Mouse (Mus musculus) urinary bladder, adult 18-20 months (tissue): ENCODE data around the gene Fgfr2.
A peak's percentile ranks its signal among the peaks of the same experiment; 100 is the strongest.

Source experiments
- DNase-seq, 2 experiments: peaks; one replicate each; pipeline ENCODE4 v3.0.0; 2022; ENCODE audit warnings: low spot score in 2 of 2, mixed read lengths in 2 of 2

Fgfr2 gene

GRCm38 (mm10) chr7:130867256-130867655 lies 2255.9 kb downstream of the Fgfr2 start:
- no peak for DNase-seq

GRCm38 (mm10) chr7:130866640-130867039 lies 2256.5 kb downstream of the Fgfr2 start:
- DNase-seq, result no peak

- peak; percentile 89 to 98 for DNase-seq
Observed at GRCm38 (mm10) chr7:130865613-130866591, 2257.2 kb downstream of the Fgfr2 start, which contains the start of gene Plekha1. Gene Plekha1 (plus strand): TSS chr7:130865756.

- no peak for DNase-seq
Observed at GRCm38 (mm10) chr7:130864711-130865110, 2258.4 kb downstream of the Fgfr2 start.

- DNase-seq, result no peak
Observed at GRCm38 (mm10) chr7:130862501-130862900, 2260.6 kb downstream of the Fgfr2 start.

- DNase-seq, result no peak
Observed at GRCm38 (mm10) chr7:130860721-130861142, 2262.4 kb downstream of the Fgfr2 start.

- DNase-seq, result no peak
Observed at GRCm38 (mm10) chr7:130859926-130860325, 2263.2 kb downstream of the Fgfr2 start.

- no peak for DNase-seq
Observed at GRCm38 (mm10) chr7:130857973-130858372, 2265.2 kb downstream of the Fgfr2 start.

GRCm38 (mm10) chr7:130855681-130856080 lies 2267.5 kb downstream of the Fgfr2 start:
- peak in 1 of 2 experiments; percentile 44 for DNase-seq

GRCm38 (mm10) chr7:130854684-130855292 lies 2268.4 kb downstream of the Fgfr2 start:
- no peak for DNase-seq

- DNase-seq, result no peak
Observed at GRCm38 (mm10) chr7:130847164-130847718, 2275.9 kb downstream of the Fgfr2 start.

GRCm38 (mm10) chr7:130839380-130840100 lies 2283.6 kb downstream of the Fgfr2 start:
- no peak for DNase-seq

- no peak for DNase-seq
Observed at GRCm38 (mm10) chr7:130838658-130839025, 2284.5 kb downstream of the Fgfr2 start.

- DNase-seq, result no peak
Observed at GRCm38 (mm10) chr7:130837941-130838657, 2285.1 kb downstream of the Fgfr2 start.

- no peak for DNase-seq
Observed at GRCm38 (mm10) chr7:130836066-130836465, 2287.1 kb downstream of the Fgfr2 start.

- peak in 1 of 2 experiments; percentile 19 for DNase-seq
Observed at GRCm38 (mm10) chr7:130834958-130835861, 2287.9 kb downstream of the Fgfr2 start.

- no peak for DNase-seq
Observed at GRCm38 (mm10) chr7:130834299-130834698, 2288.9 kb downstream of the Fgfr2 start.

GRCm38 (mm10) chr7:130831586-130831985 lies 2291.6 kb downstream of the Fgfr2 start:
- DNase-seq, result no peak

GRCm38 (mm10) chr7:130828475-130828874 lies 2294.7 kb downstream of the Fgfr2 start:
- DNase-seq, result no peak

GRCm38 (mm10) chr7:130827844-130828403 lies 2295.2 kb downstream of the Fgfr2 start:
- no peak for DNase-seq
